Mouse (Mus musculus): Measurements from ENCODE around the gene Tbc1d23. TPM values are rescaled to one million over a fixed set of nuclear protein-coding genes. Genes with fewer than 3 reads are reported as not detected.
"Not testable (repeated sequence)": the region's sequence is repeated elsewhere in the genome, so short reads cannot be mapped to it uniquely, and the experiment has no call there.

The Tbc1d23 gene
- polyA plus RNA-seq (2015; fragmentation: Nextera tagmentation; extraction: Ambion mirVana) = 17.6 and 19.9 TPM in 2 replicates

GRCm38 (mm10) chr16:57231089-57231936 is at the start of gene Tbc1d23:
TSS of gene Tbc1d23 (minus strand) at chr16:57231504.
- DNase-seq (ENCODE audit: low spot score) = peak; percentile 97

GRCm38 (mm10) chr16:57280221-57281217 is 49.2 kb upstream of the Tbc1d23 start:
- no peak for DNase-seq (ENCODE audit: low spot score)

GRCm38 (mm10) chr16:57278976-57279626 is 47.8 kb upstream of the Tbc1d23 start:
- no peak for DNase-seq (ENCODE audit: low spot score)

DNA sequence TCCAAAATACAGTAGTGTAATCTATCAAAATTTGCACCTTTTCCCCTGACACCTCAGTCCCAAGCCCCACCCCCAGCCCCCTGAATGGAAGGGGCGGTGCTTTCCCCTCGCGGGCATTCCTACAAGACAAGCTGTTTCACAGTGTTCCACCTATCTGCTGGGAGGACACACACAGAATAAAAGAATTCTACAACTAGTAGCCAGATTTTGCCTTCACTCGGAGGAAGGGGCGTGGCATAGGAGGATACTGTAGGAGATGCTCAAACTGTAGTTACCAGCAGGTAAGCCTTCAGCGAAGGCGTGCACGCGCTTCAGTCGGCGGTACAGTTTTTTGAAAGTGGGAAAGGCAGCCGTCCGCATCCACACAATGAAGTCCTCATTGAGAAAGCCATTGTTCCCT is 38.4 kb upstream of the Tbc1d23 start:
- no peak for DNase-seq (ENCODE audit: low spot score)

DNA sequence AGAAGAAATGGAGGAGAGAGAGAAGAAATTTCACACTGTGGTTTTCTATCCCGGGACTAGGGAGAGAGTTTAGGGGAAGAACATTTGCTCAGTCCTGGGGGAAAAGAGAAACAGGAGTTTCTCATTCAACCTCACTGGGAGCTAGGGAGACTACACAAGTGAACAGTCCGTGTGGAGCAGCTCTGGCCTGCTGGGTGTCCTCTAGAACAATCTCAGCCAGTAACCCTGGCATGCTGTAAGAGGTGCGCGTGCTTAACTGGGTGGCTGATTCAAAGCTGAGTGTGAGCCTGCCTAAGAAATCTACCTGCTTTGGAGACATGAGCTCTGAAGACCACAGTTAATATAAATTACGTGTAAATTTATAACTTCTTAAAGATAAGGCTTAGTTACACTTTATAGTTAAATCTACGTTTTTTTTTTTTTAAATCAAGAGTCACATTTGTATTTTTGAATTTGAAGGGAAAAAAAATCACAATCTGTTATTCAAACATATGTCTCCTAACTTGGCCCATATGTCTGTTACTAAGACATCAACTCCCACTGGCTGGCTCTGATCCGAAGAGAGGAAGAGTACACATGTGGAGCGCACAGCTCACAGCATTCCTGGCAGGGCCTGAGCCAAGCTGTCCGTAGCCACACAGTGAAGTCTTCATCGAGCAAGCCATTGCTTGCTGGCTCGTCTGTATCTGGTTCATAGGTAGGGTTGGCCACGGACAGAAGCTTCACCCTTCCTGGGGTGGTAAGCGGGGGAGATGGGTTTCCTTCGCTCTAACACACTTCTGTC is 36.9 kb upstream of the Tbc1d23 start:
- no peak for DNase-seq (ENCODE audit: low spot score)

GRCm38 (mm10) chr16:57267068-57267467 is 35.8 kb upstream of the Tbc1d23 start:
- DNase-seq (ENCODE audit: low spot score) = no peak

- DNase-seq (ENCODE audit: low spot score) = no peak
These were observed 28.8 kb upstream of the Tbc1d23 start for GRCm38 (mm10) chr16:57260152-57260551.

GRCm38 (mm10) chr16:57259356-57260083 is 28.2 kb upstream of the Tbc1d23 start:
- DNase-seq (ENCODE audit: low spot score) = no peak

GRCm38 (mm10) chr16:57251589-57252421 is 20.5 kb upstream of the Tbc1d23 start:
- no peak for DNase-seq (ENCODE audit: low spot score)

GRCm38 (mm10) chr16:57250991-57251390 is 19.7 kb upstream of the Tbc1d23 start:
- no peak for DNase-seq (ENCODE audit: low spot score)

DNA sequence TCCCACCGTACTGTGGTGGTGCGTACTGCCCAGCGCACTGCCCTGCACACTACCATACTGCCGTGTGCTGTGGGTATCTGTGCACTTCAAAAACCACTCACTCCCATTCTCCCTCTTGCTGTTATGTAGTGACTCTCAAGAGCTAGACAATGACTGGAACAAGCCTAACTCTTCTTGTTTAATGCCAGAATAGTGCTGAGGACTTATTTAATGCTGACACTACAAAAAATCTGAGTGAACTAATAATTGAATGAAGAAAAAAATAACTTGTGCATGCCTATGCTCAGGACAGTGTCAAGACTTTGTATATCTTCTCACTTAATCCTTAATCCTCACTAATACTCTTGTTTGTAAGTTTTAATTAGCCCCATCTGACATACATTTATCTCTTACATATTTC is 16.2 kb upstream of the Tbc1d23 start:
- no peak for DNase-seq (ENCODE audit: low spot score)

GRCm38 (mm10) chr16:57246596-57246995 is 15.3 kb upstream of the Tbc1d23 start:
- DNase-seq (ENCODE audit: low spot score) = peak; percentile 17

DNA sequence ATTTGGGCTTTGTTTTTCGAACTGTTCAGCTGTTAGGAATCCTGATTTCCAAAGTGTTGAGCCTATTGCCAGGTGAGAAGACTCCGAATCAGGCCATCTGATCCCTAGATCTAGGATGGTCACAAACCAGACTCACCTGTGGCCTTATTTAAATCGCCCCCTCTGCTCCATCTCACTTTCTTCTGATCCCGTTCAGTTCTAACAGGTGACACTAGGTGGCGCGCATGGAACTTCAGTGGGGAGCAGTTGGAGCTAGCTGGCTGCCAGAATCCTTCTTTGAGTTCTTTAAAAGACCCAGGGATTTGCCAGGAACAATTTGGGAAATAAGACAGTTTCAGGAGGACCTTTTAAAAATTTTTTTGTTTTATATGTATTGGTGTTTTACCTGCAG is 12.5 kb upstream of the Tbc1d23 start:
- peak; percentile 70 for DNase-seq (ENCODE audit: low spot score)

DNA sequence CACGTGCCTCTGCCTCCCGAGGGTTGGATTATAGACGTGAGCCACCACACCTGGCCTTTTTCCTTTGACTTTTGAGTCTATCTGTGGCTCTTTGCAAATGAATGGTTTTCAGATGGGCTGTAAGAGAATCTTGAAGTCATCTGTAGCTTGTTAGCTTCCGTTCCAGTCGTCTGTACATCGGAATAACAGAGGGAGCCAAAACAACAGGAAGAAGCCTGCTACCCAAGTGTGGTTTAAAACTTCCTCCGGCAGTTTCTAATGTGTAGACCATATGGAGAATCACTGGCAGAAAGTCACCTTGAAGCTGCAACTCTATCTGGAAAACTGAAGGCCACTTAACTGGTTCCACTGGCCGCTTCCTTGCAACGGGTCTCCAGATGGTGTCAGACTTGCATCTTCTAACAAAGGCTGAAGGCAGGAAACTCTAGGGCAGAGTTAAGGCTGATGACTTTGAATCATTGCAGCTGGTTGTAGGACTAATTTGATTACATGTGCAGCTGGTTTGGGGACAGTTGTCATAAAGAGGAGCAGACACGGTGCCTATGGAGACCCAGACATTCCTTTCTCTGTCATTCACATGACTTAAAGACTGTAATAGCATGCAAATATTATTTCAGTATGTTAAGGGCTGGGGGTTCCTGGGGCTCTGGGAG is 12.0 kb upstream of the Tbc1d23 start:
- peak; percentile 60 for DNase-seq (ENCODE audit: low spot score)

DNA sequence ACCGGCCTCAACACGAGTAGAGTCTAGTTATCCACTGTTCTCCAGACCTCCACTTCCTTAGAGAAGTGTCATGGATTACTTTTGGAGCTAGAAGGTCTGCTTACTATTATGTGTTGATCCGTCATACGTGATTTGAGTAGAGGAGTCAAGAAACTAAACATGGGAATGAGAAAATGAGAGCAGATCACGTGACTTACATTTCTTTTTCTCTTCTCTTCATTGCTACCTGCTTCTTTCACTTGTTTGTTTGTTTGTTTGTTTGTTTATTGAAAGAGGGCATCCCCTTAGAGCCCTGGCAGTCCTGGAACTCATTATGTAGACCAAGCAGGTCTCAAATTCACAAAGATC is 11.5 kb upstream of the Tbc1d23 start:
- no peak for DNase-seq (ENCODE audit: low spot score)

DNA sequence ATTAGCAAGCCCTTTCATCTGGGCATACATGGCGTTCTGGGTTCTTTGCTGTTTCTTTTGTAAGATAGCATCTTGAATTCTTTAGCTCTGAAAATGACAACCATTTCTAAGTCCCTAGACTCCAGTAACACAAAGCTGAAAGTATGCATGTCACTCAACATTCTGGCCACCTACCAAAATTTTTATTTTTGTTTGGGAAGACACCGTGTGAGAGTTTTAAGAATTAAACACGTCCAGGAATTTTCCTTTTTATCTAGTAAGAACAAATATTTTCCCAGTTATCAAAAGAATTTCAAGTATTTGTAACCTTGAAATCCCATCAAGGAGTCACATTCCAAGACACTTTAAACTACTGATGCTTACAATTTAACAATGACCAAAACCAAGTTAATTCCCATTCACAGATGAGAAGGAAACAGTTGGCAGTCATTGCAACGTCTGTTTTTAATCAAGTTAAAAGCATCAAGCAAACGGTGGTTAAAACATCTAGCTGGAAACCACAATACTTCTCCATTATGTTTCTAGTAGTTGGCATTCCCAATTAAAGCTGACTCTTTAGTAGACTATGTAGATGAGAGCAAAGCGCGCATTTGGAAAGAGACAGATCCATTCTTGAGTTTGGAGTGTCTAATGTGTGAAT is 4.7 kb upstream of the Tbc1d23 start:
- DNase-seq (ENCODE audit: low spot score) = no peak

GRCm38 (mm10) chr16:57231937-57232310 is 620 bp upstream of the Tbc1d23 start:
- not testable (repeated sequence) for DNase-seq (ENCODE audit: low spot score)

DNA sequence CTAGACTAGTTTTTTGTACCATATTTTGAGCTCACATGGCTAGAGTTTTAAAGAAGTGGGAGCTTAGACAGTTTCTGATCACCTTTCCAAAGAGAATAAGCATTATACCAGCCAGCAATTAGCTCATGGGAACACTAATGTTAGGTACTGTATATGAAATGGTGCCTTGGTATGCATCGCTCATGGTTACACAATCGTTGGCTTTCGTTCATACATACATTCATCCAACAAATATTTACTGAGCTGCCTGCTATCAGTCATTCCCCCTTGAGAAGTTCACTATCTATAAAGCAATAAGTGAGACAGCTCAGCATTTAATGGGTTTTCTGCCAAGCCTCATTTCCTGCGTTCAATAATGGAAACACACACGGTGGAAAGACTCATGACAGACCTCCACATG is 4.9 kb downstream of the Tbc1d23 start:
- DNase-seq (ENCODE audit: low spot score) = no peak

Measured in thymus, postnatal 0 days (tissue).